Mouse (Mus musculus) activated CD4-positive, CD25-positive, alpha-beta regulatory T cell, adult 4 months (primary cell): ENCODE data around the gene Tecta. TPM values are rescaled to one million over a fixed set of nuclear protein-coding genes. Genes with fewer than 3 reads are reported as not detected.

Experiments used
- ATAC-seq: one replicate; pipeline ENCODE4 v1.8.0; 2017
- polyA plus RNA-seq, 2 experiments: library from polyadenylated mRNA; unstranded; fragments of 100-300 nt; shearing (Covaris generic); gene quantifications; one replicate each; pipeline ENCODE4 v1.2.1; 2017

Tecta gene
- polyA plus RNA-seq, 2 experiments from 2014 or later, result not detected

DNA sequence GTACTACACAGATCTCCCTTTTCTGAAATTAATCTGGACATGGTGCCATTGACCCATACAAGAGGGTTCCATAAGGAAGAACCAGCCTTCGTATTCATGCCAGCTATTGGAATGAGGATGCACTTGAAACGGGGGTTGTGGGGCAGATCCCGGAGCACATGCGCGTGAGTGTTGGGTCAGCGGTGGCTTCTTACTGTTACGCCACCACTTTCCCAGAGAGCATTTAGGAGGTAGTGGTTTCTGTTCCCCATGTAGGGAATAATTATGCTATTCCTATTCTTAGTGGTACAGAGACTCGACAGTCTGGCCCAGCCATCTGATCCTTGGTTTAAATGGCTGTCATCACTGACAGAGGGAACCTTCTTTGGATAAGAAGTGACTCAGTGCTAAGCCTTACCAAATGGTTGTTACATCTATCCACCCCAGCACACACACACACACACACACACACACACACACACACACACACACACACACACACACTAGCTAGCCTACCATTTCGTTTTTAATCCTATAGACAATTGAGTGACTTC, 81.2 kb downstream of the Tecta start:
- ATAC-seq, result no peak

- no peak for ATAC-seq
These were observed 82.4 kb downstream of the Tecta start for GRCm38 (mm10) chr9:42317337-42317736.

- no peak for ATAC-seq
These were observed 83.9 kb downstream of the Tecta start for GRCm38 (mm10) chr9:42315816-42316215.

GRCm38 (mm10) chr9:42314959-42315358, 84.8 kb downstream of the Tecta start:
- ATAC-seq, result no peak

DNA sequence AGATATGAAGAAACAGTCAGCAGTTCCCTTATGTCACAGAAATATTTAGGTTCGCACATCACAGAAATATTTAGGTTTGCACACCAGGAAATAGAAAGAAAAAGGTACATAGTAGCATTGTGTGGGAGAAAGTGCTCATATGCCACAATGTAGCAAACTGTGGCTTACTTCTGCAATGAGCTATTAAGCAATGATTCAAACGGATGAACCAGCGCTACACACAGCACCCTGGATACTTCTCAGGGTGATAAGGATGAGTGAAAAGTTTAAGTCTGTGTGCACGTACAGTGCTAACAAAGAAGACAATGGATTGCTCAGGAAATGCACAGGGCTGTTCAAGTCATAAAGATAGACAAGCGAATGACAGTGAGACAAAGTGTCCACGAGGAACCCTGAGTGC, 85.3 kb downstream of the Tecta start:
- no peak for ATAC-seq

GRCm38 (mm10) chr9:42313872-42314271, 85.9 kb downstream of the Tecta start:
- no peak for ATAC-seq

- no peak for ATAC-seq
These were observed 88.4 kb downstream of the Tecta start for GRCm38 (mm10) chr9:42311311-42311710.

- no peak for ATAC-seq
These were observed 95.8 kb downstream of the Tecta start for GRCm38 (mm10) chr9:42303894-42304293.

DNA sequence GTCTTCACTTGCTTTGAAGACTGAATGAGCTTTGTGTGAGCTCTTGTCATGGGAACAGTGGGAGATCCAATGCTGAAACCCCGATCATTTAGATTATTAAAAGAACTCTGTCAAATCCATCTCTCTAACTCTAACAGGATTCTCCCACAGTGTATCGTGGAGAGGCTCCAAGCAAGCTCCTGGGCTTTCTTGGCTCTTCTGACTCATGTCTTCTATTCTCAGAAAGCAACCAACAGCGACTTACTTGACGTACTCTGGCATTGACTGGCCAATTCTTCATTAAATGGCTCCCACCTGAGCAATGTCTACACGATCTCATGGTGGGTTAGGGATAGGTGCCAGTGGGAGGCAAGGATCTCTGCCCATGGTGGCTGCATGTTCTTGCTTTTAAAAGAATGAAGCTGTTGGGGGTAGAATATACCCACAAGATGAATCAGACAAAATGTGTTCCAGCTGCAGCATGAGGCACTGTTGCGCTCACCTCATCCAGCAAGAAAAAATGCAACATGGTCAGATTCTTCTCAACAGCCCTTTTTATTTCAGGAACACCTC, 98.6 kb downstream of the Tecta start:
- no peak for ATAC-seq

DNA sequence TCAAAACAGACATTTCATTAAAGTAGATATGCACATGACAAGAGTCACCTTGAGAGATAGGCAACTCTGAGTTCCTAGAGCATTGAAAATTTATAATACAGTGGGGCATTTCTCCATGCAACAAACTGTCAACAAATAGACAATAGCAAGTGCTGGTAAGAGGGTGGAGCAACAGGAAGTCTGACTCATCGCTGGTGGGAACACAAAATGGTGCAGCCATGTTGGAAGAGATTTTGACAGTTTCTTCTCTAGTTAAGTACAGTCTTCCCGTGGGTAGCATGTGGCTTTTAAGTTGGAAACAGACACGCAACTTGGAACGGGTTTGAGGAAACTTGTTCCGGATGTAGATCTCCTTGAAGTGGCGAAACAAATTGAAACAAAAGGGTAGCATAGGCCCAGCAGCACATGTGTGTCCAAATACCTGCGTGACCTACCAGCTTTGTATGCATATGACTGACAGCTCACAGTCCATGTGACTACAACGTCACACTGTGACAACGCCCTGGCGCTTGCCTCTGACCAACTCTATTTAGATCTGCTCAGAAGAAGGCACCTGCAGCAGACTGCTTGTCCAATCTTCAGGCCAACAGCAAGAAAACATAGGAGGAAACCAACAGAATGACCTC, 103.3 kb downstream of the Tecta start:
- no peak for ATAC-seq

DNA sequence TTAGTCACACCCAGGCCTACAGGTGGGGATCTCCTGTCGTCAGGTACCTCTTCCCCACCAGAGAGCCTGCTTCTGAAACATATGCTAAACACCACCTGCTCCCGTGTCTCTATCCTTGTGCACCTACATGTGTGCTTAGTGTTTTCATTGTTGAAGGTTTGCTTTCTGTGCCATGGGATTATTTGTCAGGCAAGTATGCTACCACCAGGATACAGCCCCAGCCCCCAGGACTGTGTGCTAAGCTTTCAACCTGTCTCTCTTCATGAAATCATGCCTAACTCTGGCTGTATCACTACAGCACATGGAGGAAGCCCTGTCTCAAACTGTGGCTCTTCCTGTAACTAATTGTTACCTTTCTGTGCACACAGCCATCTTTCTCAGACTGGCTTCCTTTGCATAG, 105.6 kb downstream of the Tecta start:
- ATAC-seq, result no peak

GRCm38 (mm10) chr9:42293596-42293995, 106.1 kb downstream of the Tecta start:
- no peak for ATAC-seq

DNA sequence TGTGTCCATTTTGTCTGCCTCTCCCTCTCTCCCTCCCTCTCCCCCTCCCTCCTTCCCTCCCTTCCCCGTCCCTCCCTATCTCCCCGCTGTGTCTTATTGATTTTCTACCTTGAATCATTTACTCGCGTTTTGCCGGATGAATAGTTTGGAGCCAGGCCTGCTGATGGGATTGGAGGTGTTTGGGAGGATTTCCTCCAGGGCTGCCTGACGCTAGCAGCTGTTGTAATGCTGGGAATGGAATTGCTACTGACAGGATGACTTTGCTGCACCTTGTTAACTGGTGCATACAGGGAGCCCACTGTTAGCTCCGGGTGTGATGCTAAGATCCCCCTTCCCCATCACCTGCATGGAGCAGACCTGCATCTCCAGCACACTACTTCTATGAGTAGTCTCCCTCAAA, 106.7 kb downstream of the Tecta start:
- no peak for ATAC-seq

GRCm38 (mm10) chr9:42279676-42280075, 120.1 kb downstream of the Tecta start:
- ATAC-seq, result no peak

Other genes starting within 250 kb of the Tecta start
- 100 to 1,000 TPM in 1 of 2 experiments, 10 to 100 TPM in 1; 93.9 to 112 TPM for gene Sc5d, start 135.7 kb downstream of the Tecta start, polyA plus RNA-seq
- 1 to 10 TPM; 7.5 to 8.2 TPM for gene Tbcel, start 107.9 kb upstream of the Tecta start, polyA plus RNA-seq